ENCODE assay signal across 10 mouse cellular contexts in the genomic region with DNA sequence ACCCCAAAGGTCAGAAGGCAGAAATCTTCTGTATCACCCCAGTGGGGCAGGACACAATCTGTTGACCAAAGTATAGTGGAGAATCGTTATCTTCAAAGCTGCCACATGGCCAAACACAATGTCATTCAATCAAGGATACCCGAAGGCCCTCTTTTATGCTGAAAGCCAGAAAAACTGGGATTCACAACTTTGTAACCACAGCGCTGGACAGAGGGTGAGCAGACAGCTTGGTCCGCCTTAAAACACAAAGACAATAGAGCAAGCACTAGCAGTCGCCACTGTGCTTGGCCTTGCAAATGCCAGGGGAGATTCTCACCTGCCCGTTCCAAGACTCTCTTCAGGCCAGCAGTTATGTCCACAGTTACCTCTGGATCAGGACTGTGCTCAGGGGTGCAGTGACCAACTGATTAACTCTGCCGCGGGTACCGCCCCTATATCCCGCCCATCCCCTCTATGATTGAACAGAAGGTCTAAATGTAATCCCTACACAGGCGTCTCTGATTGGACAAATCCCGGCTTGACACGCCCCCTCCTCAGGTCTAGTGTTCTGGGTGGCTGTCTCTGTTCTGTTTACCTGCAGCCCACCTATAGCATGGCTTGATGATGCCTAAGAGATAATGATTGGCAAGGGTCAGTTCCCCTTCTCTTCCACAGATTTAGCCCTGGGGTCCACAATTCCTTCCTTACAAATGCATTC. TPM values are rescaled to one million over a fixed set of nuclear protein-coding genes. Genes with fewer than 3 reads are reported as not detected.
DNase-seq lines count a peak whose midpoint lies in the region; ATAC-seq and TF ChIP-seq lines count a peak whose summit lies in the region.
"Not testable (repeated sequence)": the region's sequence is repeated elsewhere in the genome, so short reads cannot be mapped to it uniquely, and the experiment has no call there.
"Had no signal": no experiment of that assay in that cellular context is flagged by ENCODE, and none has a peak within 500 bp of the region (broad histone marks: within the 10 kb centered on the region; RNA-seq: fewer than 3 reads in every experiment).

No protein-coding gene starts in this region.

- peak; percentile 88 for DNase-seq in cerebellum, adult 11 months
- DNase-seq in forebrain, embryonic 11.5 days (ENCODE audit: low spot score), result peak; percentile 63
- peak; percentile 42 for DNase-seq in kidney, postnatal 0 days (ENCODE audit: low spot score)
- DNase-seq in limb, embryonic 10.5 days (ENCODE audit: low spot score), result peak; percentile 45
- peak; percentile 86 for DNase-seq in retina, postnatal 1 day
- DNase-seq in yolk sac, embryonic 10.5 days (ENCODE audit: low spot score), result peak; percentile 71

- not testable (repeated sequence) for H3K27me3 ChIP-seq in forebrain, embryonic 11.5 days (ENCODE audit: control insufficient read depth, insufficient read depth, low read length); heart, embryonic 16.5 days (ENCODE audit: control insufficient read depth, insufficient read depth, low read length); kidney, postnatal 0 days (ENCODE audit: insufficient read depth, low read length); limb, embryonic 10.5 days (ENCODE audit: low read depth, poor library complexity, severe bottlenecking)

- peak; percentile 100 for ATAC-seq in forebrain, embryonic 11.5 days (replicated peaks; ENCODE audit: low FRiP score)
- ATAC-seq in heart, embryonic 16.5 days (replicated peaks; ENCODE audit: extremely low read depth, insufficient read depth, low FRiP score), result peak; percentile 75
- peak; percentile 97 for ATAC-seq in kidney, postnatal 0 days (replicated peaks; ENCODE audit: low FRiP score, low read depth)
- ATAC-seq in megakaryocyte, adult 5-6 weeks (ENCODE audit: poor library complexity, severe bottlenecking), result peak; percentile 96

- peak overlapping the region; percentile 41; the same call in 1 of the 2 replicates for H3K4me2 ChIP-seq in forebrain, embryonic 11.5 days (ENCODE audit: low read depth, low read length, severe bottlenecking)
- peak overlapping the region; percentile 60 for H3K4me2 ChIP-seq in heart, embryonic 16.5 days (ENCODE audit: low read depth, low read length)
- peak overlapping the region; percentile 37 for H3K4me2 ChIP-seq in kidney, postnatal 0 days (ENCODE audit: low read length)

- WGBS in forebrain, embryonic 11.5 days, result 30% methylated on average over 13 of the region's 13 CpGs
- 20% methylated on average over 13 of the region's 13 CpGs for WGBS in heart, embryonic 16.5 days
- WGBS in kidney, postnatal 0 days, result 29% methylated on average over 13 of the region's 13 CpGs
- 23% methylated on average over 13 of the region's 13 CpGs for WGBS in limb, embryonic 10.5 days

- not testable (repeated sequence) for H3K27ac ChIP-seq in forebrain, embryonic 11.5 days (ENCODE audit: low read depth, low read length); heart, embryonic 16.5 days (ENCODE audit: low read length); kidney, postnatal 0 days; limb, embryonic 10.5 days

- peak overlapping the region; percentile 25 for H3K4me3 ChIP-seq in forebrain, embryonic 11.5 days (ENCODE audit: low read depth, low read length)
- H3K4me3 ChIP-seq in heart, embryonic 16.5 days (ENCODE audit: low read length), result peak overlapping the region; percentile 33
- H3K4me3 ChIP-seq in kidney, postnatal 0 days (replicated peaks; ENCODE audit: low read depth, low read length), result peak overlapping the region; percentile 24; the same call in 1 of the 2 replicates
- peak overlapping the region; percentile 43 for H3K4me3 ChIP-seq in limb, embryonic 10.5 days

- not testable (repeated sequence) for H3K9ac ChIP-seq in forebrain, embryonic 11.5 days (ENCODE audit: low read length); heart, embryonic 16.5 days (ENCODE audit: low read length); kidney, postnatal 0 days (ENCODE audit: low read depth, low read length)

- not testable (repeated sequence) for H3K9me3 ChIP-seq in forebrain, embryonic 11.5 days (ENCODE audit: control insufficient read depth, low read length); heart, embryonic 16.5 days (replicated peaks; ENCODE audit: control insufficient read depth, low read length); kidney, postnatal 0 days (replicated peaks; ENCODE audit: low read length); limb, embryonic 10.5 days (replicated peaks)

- not testable (repeated sequence) for TF ChIP-seq CTCF in kidney, postnatal 0 days (IDR thresholded peaks at IDR 0.05; ENCODE audit: low read depth)

- H3K4me1 ChIP-seq in forebrain, embryonic 11.5 days (replicated peaks; ENCODE audit: control insufficient read depth, insufficient read depth, low read length); heart, embryonic 16.5 days (ENCODE audit: control insufficient read depth, insufficient read depth, low read length); kidney, postnatal 0 days (replicated peaks; ENCODE audit: insufficient read depth, low read length); limb, embryonic 10.5 days: not testable (repeated sequence)

- not testable (repeated sequence) for H3K36me3 ChIP-seq in forebrain, embryonic 11.5 days (ENCODE audit: control insufficient read depth, insufficient read depth, low read length); heart, embryonic 16.5 days (ENCODE audit: control insufficient read depth, insufficient read depth); kidney, postnatal 0 days (ENCODE audit: insufficient read depth, low read length); limb, embryonic 10.5 days

RNA-seq across cellular contexts. Expression of a gene that starts 17.6 kb away (rescaled TPM):
- polyA plus RNA-seq in forebrain, embryonic 11.5 days (2014; fragmentation: Nextera tagmentation; extraction: Ambion mirVana), result 49.6 and 58.7 TPM in 2 replicates
- 8.4 and 10.8 TPM in 2 replicates for polyA plus RNA-seq in heart, embryonic 16.5 days (2015; fragmentation: Nextera tagmentation; extraction: Ambion mirVana)
- 52.6 and 76.2 TPM in 2 replicates for polyA plus RNA-seq in kidney, postnatal 0 days (2015; fragmentation: Nextera tagmentation; extraction: Ambion mirVana)
- polyA plus RNA-seq in limb, embryonic 10.5 days (2016; fragmentation: Nextera tagmentation; extraction: Ambion mirVana), result 25.1 and 49.5 TPM in 2 replicates
- total RNA-seq in megakaryocyte, adult 5-6 weeks (2015), result 8.5 and 14.0 TPM in 2 replicates
- total RNA-seq in megakaryocyte, adult 5-6 weeks (2017), result not detected in 2 replicates

RNA-seq across cellular contexts. Expression of a gene that starts 18.9 kb away (rescaled TPM):
- polyA plus RNA-seq in forebrain, embryonic 11.5 days (2014; fragmentation: Nextera tagmentation; extraction: Ambion mirVana), result 4.6 and 7.0 TPM in 2 replicates
- 1.5 and 1.9 TPM in 2 replicates for polyA plus RNA-seq in heart, embryonic 16.5 days (2015; fragmentation: Nextera tagmentation; extraction: Ambion mirVana)
- polyA plus RNA-seq in kidney, postnatal 0 days (2015; fragmentation: Nextera tagmentation; extraction: Ambion mirVana), result 5.9 and 7.3 TPM in 2 replicates
- 3.3 and 5.0 TPM in 2 replicates for polyA plus RNA-seq in limb, embryonic 10.5 days (2016; fragmentation: Nextera tagmentation; extraction: Ambion mirVana)
- 2.1 TPM in 1 of 2 replicates, not detected in the other for total RNA-seq in megakaryocyte, adult 5-6 weeks (2015)
- total RNA-seq in megakaryocyte, adult 5-6 weeks (2017), result 3.9 and 10.4 TPM in 2 replicates

RNA-seq across cellular contexts. Expression of a gene that starts 18.9 kb away (rescaled TPM):
- 20.9 and 25.3 TPM in 2 replicates for polyA plus RNA-seq in forebrain, embryonic 11.5 days (2014; fragmentation: Nextera tagmentation; extraction: Ambion mirVana)
- polyA plus RNA-seq in heart, embryonic 16.5 days (2015; fragmentation: Nextera tagmentation; extraction: Ambion mirVana), result 10.1 and 12.4 TPM in 2 replicates
- 41.5 and 51.6 TPM in 2 replicates for polyA plus RNA-seq in kidney, postnatal 0 days (2015; fragmentation: Nextera tagmentation; extraction: Ambion mirVana)
- 13.5 and 19.8 TPM in 2 replicates for polyA plus RNA-seq in limb, embryonic 10.5 days (2016; fragmentation: Nextera tagmentation; extraction: Ambion mirVana)
- total RNA-seq in megakaryocyte, adult 5-6 weeks (2015), result 3.6 and 5.0 TPM in 2 replicates
- 1.3 and 4.1 TPM in 2 replicates for total RNA-seq in megakaryocyte, adult 5-6 weeks (2017)

RNA-seq across cellular contexts. Expression of a gene that starts 30.6 kb away (rescaled TPM):
- polyA plus RNA-seq in forebrain, embryonic 11.5 days (2014; fragmentation: Nextera tagmentation; extraction: Ambion mirVana), result not detected in 2 replicates
- not detected in 2 replicates for polyA plus RNA-seq in heart, embryonic 16.5 days (2015; fragmentation: Nextera tagmentation; extraction: Ambion mirVana)
- not detected in 2 replicates for polyA plus RNA-seq in kidney, postnatal 0 days (2015; fragmentation: Nextera tagmentation; extraction: Ambion mirVana)
- not detected in 2 replicates for polyA plus RNA-seq in limb, embryonic 10.5 days (2016; fragmentation: Nextera tagmentation; extraction: Ambion mirVana)
- total RNA-seq in megakaryocyte, adult 5-6 weeks (2015), result not detected in 2 replicates
- total RNA-seq in megakaryocyte, adult 5-6 weeks (2017), result not detected in 2 replicates
- polyA plus RNA-seq: large intestine, adult 2 months; urinary bladder, adult 2 months had no signal

RNA-seq across cellular contexts. Expression of a gene that starts 35.2 kb away (rescaled TPM):
- polyA plus RNA-seq in forebrain, embryonic 11.5 days (2014; fragmentation: Nextera tagmentation; extraction: Ambion mirVana), result 94.4 and 99.1 TPM in 2 replicates
- polyA plus RNA-seq in heart, embryonic 16.5 days (2015; fragmentation: Nextera tagmentation; extraction: Ambion mirVana), result 1.9 and 2.0 TPM in 2 replicates
- polyA plus RNA-seq in kidney, postnatal 0 days (2015; fragmentation: Nextera tagmentation; extraction: Ambion mirVana), result 20.5 and 22.0 TPM in 2 replicates
- polyA plus RNA-seq in limb, embryonic 10.5 days (2016; fragmentation: Nextera tagmentation; extraction: Ambion mirVana), result 15.8 and 32.4 TPM in 2 replicates
- total RNA-seq in megakaryocyte, adult 5-6 weeks (2015), result 0.29 and 0.46 TPM in 2 replicates
- total RNA-seq in megakaryocyte, adult 5-6 weeks (2017), result not detected in 2 replicates
